Mouse (Mus musculus) limb, embryonic 11.5 days (tissue): ENCODE measurements around the gene Zfp84. TPM values are rescaled to one million over a fixed set of nuclear protein-coding genes. Genes with fewer than 3 reads are reported as not detected.

Experiments
- ATAC-seq: fragments of 200-750 bp; cut with Nextera tagmentation; 2 replicates; pipeline ENCODE4 v1.8.0; 2017; ENCODE audit warnings: low read depth; ENCODE audit not compliant: insufficient number of reproducible peaks, low FRiP score, low TSS enrichment
- DNase-seq: peaks from one replicate; pipeline ENCODE4 v3.0.0-alpha.2; 2015; ENCODE audit warnings: low spot score
- H3K27ac ChIP-seq: fragments of 300-500 bp; sonication (generic); replicated peaks from 2 replicates; pipeline ENCODE4 v1.5.1; 2014; ENCODE audit warnings: low read depth, mild to moderate bottlenecking, low read length
- H3K27me3 ChIP-seq: fragments of 300-500 bp; sonication (generic); 2 replicates; pipeline ENCODE4 v1.6.1; 2014; ENCODE audit warnings: mild to moderate bottlenecking, low read length, mixed read lengths; ENCODE audit not compliant: control insufficient read depth, insufficient read depth
- H3K36me3 ChIP-seq: fragments of 300-500 bp; sonication (generic); 2 replicates; pipeline ENCODE4 v1.6.1; 2014; ENCODE audit warnings: mild to moderate bottlenecking, low read length, moderate library complexity, mixed read lengths; ENCODE audit not compliant: control insufficient read depth, insufficient read depth
- H3K4me1 ChIP-seq: fragments of 300-500 bp; sonication (generic); 2 replicates; pipeline ENCODE4 v1.6.1; 2014; ENCODE audit warnings: low read length, mixed read lengths; ENCODE audit not compliant: control insufficient read depth, insufficient read depth
- H3K4me2 ChIP-seq: fragments of 300-500 bp; sonication (generic); 2 replicates; pipeline ENCODE4 v1.6.1; 2014; ENCODE audit warnings: low read depth, mild to moderate bottlenecking, moderate library complexity; ENCODE audit not compliant: severe bottlenecking
- H3K4me3 ChIP-seq: fragments of 300-500 bp; sonication (generic); 2 replicates; pipeline ENCODE4 v1.5.1; 2014; ENCODE audit warnings: low read depth, low read length
- H3K9ac ChIP-seq: fragments of 300-500 bp; sonication (generic); 2 replicates; pipeline ENCODE4 v1.6.1; 2014; ENCODE audit warnings: mild to moderate bottlenecking, low read length
- H3K9me3 ChIP-seq: fragments of 300-500 bp; sonication (generic); 2 replicates; pipeline ENCODE4 v1.6.1; 2016; ENCODE audit warnings: low read length; ENCODE audit not compliant: control insufficient read depth
- WGBS: fragments of 180-500 bp; shearing (Covaris S2); extraction: QIAGEN DNeasy Blood & Tissue Kit; methylation state at CpG from one replicate; pipeline ENCODE4 v1.1.7; 2014; 5-methylcytosine and 5-hydroxymethylcytosine counted together
- polyA plus RNA-seq: library from polyadenylated mRNA; unstranded; fragments of >200 nt; fragmentation: Nextera tagmentation; extraction: Ambion mirVana; gene quantifications from 2 replicates; pipeline ENCODE4 v1.2.1, GENCODE M21; 2014

Gene Zfp84
- polyA plus RNA-seq, 1 experiment from 2014 or later = 13.6 TPM

- Histone ChIP-seq H3K4me2 (no peak overlapping the region), H3K9me3 (peaks cover 9% of the 10 kb centered on the region; the same call in 1 of the 2 replicates), H3K9ac (no peak overlapping the region), H3K27me3 (peaks cover 5% of the 10 kb centered on the region; the same call in 1 of the 2 replicates), H3K4me1 (no peaks in the 10 kb centered on the region), H3K36me3 (peaks cover 13% of the 10 kb centered on the region), H3K27ac (no peak overlapping the region), H3K4me3 (no peak overlapping the region)
- 19% methylated on average over 27 of the region's 27 CpGs for WGBS
- DNase-seq (no peak), ATAC-seq (no peak)
Measured at GRCm38 (mm10) chr7:29792906-29793305, 24.6 kb downstream of the Zfp84 start.

GRCm38 (mm10) chr7:29807046-29807445, 38.7 kb downstream of the Zfp84 start:
- H3K9ac ChIP-seq = no peak overlapping the region
- no peak overlapping the region for H3K4me3 ChIP-seq
- H3K27me3 ChIP-seq = no peaks in the 10 kb centered on the region
- 86% methylated on average over 5 of the region's 5 CpGs for WGBS
- no peak overlapping the region for H3K27ac ChIP-seq
- H3K4me1 ChIP-seq = no peaks in the 10 kb centered on the region
- no peak overlapping the region for H3K4me2 ChIP-seq
- DNase-seq = no peak
- H3K9me3 ChIP-seq = no peaks in the 10 kb centered on the region
- ATAC-seq = no peak
- no peaks in the 10 kb centered on the region for H3K36me3 ChIP-seq

- H3K9me3 ChIP-seq = no peaks in the 10 kb centered on the region
- H3K27ac ChIP-seq = no peak overlapping the region
- H3K36me3 ChIP-seq = no peaks in the 10 kb centered on the region
- no peaks in the 10 kb centered on the region for H3K27me3 ChIP-seq
- H3K4me3 ChIP-seq = no peak overlapping the region
- 91% methylated on average over 1 of the region's 1 CpGs for WGBS
- peaks cover 7% of the 10 kb centered on the region for H3K4me1 ChIP-seq
- ATAC-seq = no peak
- no peak overlapping the region for H3K4me2 ChIP-seq
- no peak overlapping the region for H3K9ac ChIP-seq
- DNase-seq = no peak
Measured at GRCm38 (mm10) chr7:29812244-29812643, 43.9 kb downstream of the Zfp84 start.

GRCm38 (mm10) chr7:29814381-29814780, 46.0 kb downstream of the Zfp84 start:
- H3K4me2 ChIP-seq = no peak overlapping the region
- no peaks in the 10 kb centered on the region for H3K36me3 ChIP-seq
- ATAC-seq (no peak), DNase-seq (no peak)
- no peak overlapping the region for H3K9ac ChIP-seq
- no peaks in the 10 kb centered on the region for H3K27me3 ChIP-seq
- H3K4me3 ChIP-seq = no peak overlapping the region
- no peaks in the 10 kb centered on the region for H3K9me3 ChIP-seq
- no peak overlapping the region for H3K27ac ChIP-seq
- H3K4me1 ChIP-seq = peaks cover 7% of the 10 kb centered on the region
- 91% methylated on average over 2 of the region's 2 CpGs for WGBS

DNA sequence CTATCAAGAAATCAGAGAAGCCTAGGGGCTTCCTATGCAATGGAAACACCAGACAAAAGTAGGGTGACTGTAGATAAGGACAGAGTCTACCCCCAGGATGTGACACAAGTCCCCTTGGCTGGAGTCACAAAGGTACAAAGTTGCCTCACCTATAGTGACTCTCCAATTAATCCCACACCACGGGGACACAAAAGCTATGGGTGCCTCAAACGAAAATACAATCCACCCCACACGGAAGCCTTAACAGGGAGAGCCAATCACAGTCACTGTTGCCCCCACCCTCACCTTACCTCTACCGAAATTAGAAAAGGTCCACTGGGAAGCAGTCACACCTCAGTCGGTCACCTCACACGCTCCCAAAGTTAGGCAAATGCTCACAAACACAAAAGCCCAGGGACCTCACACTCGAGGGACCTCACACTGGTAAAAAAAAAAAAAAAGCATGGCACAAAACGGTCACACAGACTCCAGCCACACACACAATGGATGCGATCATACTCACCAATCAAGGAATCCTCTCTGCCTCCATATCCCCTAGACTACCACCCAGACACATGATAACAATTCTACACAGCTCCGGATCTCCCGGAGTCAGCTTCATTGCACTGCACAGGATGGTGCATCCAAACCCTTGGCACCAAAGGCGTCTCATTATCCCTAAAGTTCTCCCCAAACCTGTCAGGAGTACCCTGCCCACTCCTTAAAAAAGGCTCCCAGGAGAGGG, 46.9 kb downstream of the Zfp84 start:
- ATAC-seq (peak; percentile 29; the same call in 1 of the 2 replicates), DNase-seq (peak; percentile 22)
- H3K27ac ChIP-seq = no peak overlapping the region
- H3K36me3 ChIP-seq = no peaks in the 10 kb centered on the region
- H3K9me3 ChIP-seq = no peaks in the 10 kb centered on the region
- peak overlapping the region; percentile 78 for H3K4me3 ChIP-seq
- peak overlapping the region; percentile 64 for H3K9ac ChIP-seq
- 6% methylated on average over 12 of the region's 12 CpGs for WGBS
- peak overlapping the region; percentile 82 for H3K4me2 ChIP-seq
- peaks cover 7% of the 10 kb centered on the region for H3K4me1 ChIP-seq
- no peaks in the 10 kb centered on the region for H3K27me3 ChIP-seq

DNA sequence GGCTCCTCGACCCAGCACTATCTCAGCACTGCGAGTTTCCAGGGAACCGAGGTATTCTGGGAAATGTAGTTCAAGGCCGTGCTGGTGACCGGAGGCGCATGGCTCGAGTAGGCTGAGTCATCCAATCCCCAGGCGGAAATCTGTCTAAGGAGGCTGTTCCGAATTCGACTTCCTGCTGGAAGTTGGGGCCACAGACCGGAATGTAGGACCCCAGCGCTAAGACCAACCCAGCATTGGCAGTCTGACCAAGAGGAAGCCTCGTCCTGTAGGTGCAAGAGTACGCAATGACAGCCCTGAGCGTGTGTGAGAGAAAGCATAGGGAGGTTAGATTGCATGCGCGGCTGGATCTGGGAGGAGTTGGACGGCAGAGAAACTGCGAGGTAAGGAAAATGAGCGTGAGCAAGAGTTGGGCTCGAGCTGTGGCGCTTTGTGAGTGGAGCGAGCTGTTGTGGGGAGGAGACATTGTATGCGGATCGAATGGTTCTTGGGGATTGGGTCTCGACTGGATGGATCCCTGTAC, 47.6 kb downstream of the Zfp84 start, which contains the start of gene Zfp790:
Gene Zfp790 (plus strand): TSS at position 205 of the 520 bp plus-strand sequence.
- Histone ChIP-seq H3K27ac (0 out of 2 replicates have a peak within 1 kb of the TSS, but pooled peaks have one; percentile 39), H3K9me3 (no peaks in the 10 kb centered on the region), H3K4me3 (peak within 1 kb of the TSS; percentile 78), H3K9ac (peak within 1 kb of the TSS; percentile 64), H3K4me2 (peak within 1 kb of the TSS; percentile 82), H3K36me3 (no peaks in the 10 kb centered on the region), H3K27me3 (no peaks in the 10 kb centered on the region), H3K4me1 (peaks cover 7% of the 10 kb centered on the region)
- DNase-seq (peak; percentile 88), ATAC-seq (peak; percentile 95)
- WGBS = under 1% methylated on average over 26 of the region's 26 CpGs

DNA sequence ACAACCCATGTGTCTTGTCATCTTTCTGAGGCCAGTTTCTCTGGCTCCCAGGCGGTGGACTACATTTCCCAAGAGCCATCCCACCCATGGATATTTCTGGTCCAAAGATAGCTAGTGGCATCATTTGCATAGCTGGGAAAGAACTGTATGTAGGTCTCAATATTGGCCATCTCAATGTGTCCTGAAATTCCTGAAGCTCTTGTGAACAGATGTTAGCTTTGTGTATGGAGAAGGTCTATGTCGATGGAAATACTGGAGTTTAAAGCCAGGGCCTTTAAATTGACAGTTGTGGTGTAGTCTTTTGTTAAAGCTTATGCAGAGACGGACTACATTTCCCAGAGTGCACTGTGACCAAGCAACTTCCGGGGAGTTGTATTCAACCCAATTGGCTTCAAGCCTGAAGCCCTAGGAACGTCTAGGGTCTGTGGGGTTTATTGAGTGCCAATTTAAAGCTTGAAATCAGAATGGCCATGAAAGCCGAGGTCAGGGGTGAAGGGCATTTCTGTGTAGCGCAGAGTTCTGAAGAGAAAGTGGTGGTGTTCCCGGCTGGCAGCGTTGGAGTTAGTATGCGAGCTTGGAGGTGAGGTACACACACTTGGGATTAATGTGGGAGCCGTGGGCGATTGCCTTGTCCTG, 50.4 kb downstream of the Zfp84 start:
- Histone ChIP-seq H3K27ac (no peak overlapping the region), H3K9ac (peak overlapping the region; percentile 49), H3K4me1 (peaks cover 7% of the 10 kb centered on the region), H3K36me3 (peaks cover 7% of the 10 kb centered on the region), H3K27me3 (no peaks in the 10 kb centered on the region), H3K4me3 (peak overlapping the region; percentile 46), H3K4me2 (peak overlapping the region; percentile 56), H3K9me3 (no peaks in the 10 kb centered on the region)
- 6% methylated on average over 12 of the region's 12 CpGs for WGBS
- peak; percentile 80 for DNase-seq
- ATAC-seq = peak; percentile 51; the same call in 1 of the 2 replicates

- Histone ChIP-seq H3K4me1 (no peaks in the 10 kb centered on the region), H3K27me3 (no peaks in the 10 kb centered on the region), H3K27ac (no peak overlapping the region), H3K4me2 (no peak overlapping the region), H3K36me3 (peaks cover 34% of the 10 kb centered on the region), H3K9ac (no peak overlapping the region), H3K4me3 (no peak overlapping the region), H3K9me3 (no peaks in the 10 kb centered on the region)
- no peak for ATAC-seq
- no peak for DNase-seq
- 94% methylated on average over 12 of the region's 12 CpGs for WGBS
Measured at GRCm38 (mm10) chr7:29828001-29828400, 59.6 kb downstream of the Zfp84 start.
